Mouse (Mus musculus): ENCODE measurements at regions not wholly inside any gene's neighbourhood (a gene's known extent, or its start where the extent isn't known, plus 50 kb on each side); places are given as distances from the start of the nearest gene placed in this dataset.

- DNase-seq (ENCODE audit: extremely low spot score in 1 of 2, low spot score in 1 of 2): no peak
Observed at GRCm38 (mm10) chr8:103482033-103482720, 619.2 kb upstream of the Cdh5 start.

- DNase-seq (ENCODE audit: extremely low spot score in 1 of 2, low spot score in 1 of 2): no peak
Observed at GRCm38 (mm10) chr8:103485441-103485840, 616.0 kb upstream of the Cdh5 start.

- no peak for DNase-seq (ENCODE audit: extremely low spot score in 1 of 2, low spot score in 1 of 2)
Observed at GRCm38 (mm10) chr8:103489411-103489810, 612.0 kb upstream of the Cdh5 start.

GRCm38 (mm10) chr8:103492914-103493517 is 608.4 kb upstream of the Cdh5 start:
- no peak for DNase-seq (ENCODE audit: extremely low spot score in 1 of 2, low spot score in 1 of 2)

GRCm38 (mm10) chr8:103493932-103494493 is 607.4 kb upstream of the Cdh5 start:
- no peak for DNase-seq (ENCODE audit: extremely low spot score in 1 of 2, low spot score in 1 of 2)

GRCm38 (mm10) chr8:103494670-103495069 is 606.8 kb upstream of the Cdh5 start:
- DNase-seq (ENCODE audit: extremely low spot score in 1 of 2, low spot score in 1 of 2): no peak

GRCm38 (mm10) chr8:103501328-103501727 is 600.1 kb upstream of the Cdh5 start:
- no peak for DNase-seq (ENCODE audit: extremely low spot score in 1 of 2, low spot score in 1 of 2)

- DNase-seq (ENCODE audit: extremely low spot score in 1 of 2, low spot score in 1 of 2): no peak
Observed at GRCm38 (mm10) chr8:103502991-103503767, 598.2 kb upstream of the Cdh5 start.

- DNase-seq (ENCODE audit: extremely low spot score in 1 of 2, low spot score in 1 of 2): no peak
Observed at GRCm38 (mm10) chr8:103506334-103506733, 595.1 kb upstream of the Cdh5 start.

GRCm38 (mm10) chr8:103507068-103507467 is 594.4 kb upstream of the Cdh5 start:
- no peak for DNase-seq (ENCODE audit: extremely low spot score in 1 of 2, low spot score in 1 of 2)

- DNase-seq (ENCODE audit: extremely low spot score in 1 of 2, low spot score in 1 of 2): no peak
Observed at GRCm38 (mm10) chr8:103520141-103520866, 581.1 kb upstream of the Cdh5 start.

GRCm38 (mm10) chr8:103530903-103531302 is 570.5 kb upstream of the Cdh5 start:
- no peak for DNase-seq (ENCODE audit: extremely low spot score in 1 of 2, low spot score in 1 of 2)

- no peak for DNase-seq (ENCODE audit: extremely low spot score in 1 of 2, low spot score in 1 of 2)
Observed at GRCm38 (mm10) chr8:103534971-103535370, 566.5 kb upstream of the Cdh5 start.

- DNase-seq (ENCODE audit: extremely low spot score in 1 of 2, low spot score in 1 of 2): no peak
Observed at GRCm38 (mm10) chr8:103536856-103537255, 564.6 kb upstream of the Cdh5 start.

GRCm38 (mm10) chr8:103541954-103542353 is 559.5 kb upstream of the Cdh5 start:
- no peak for DNase-seq (ENCODE audit: extremely low spot score in 1 of 2, low spot score in 1 of 2)

- peak in 1 of 2 experiments; percentile 11 for DNase-seq (ENCODE audit: extremely low spot score in 1 of 2, low spot score in 1 of 2)
Observed at GRCm38 (mm10) chr8:103551916-103552535, 549.4 kb upstream of the Cdh5 start.

- DNase-seq (ENCODE audit: extremely low spot score in 1 of 2, low spot score in 1 of 2): no peak
Observed at GRCm38 (mm10) chr8:103561606-103562005, 539.8 kb upstream of the Cdh5 start.

- no peak for DNase-seq (ENCODE audit: extremely low spot score in 1 of 2, low spot score in 1 of 2)
Observed at GRCm38 (mm10) chr8:103570864-103571425, 530.5 kb upstream of the Cdh5 start.

- DNase-seq (ENCODE audit: extremely low spot score in 1 of 2, low spot score in 1 of 2): no peak
Observed at GRCm38 (mm10) chr8:103577147-103577546, 524.3 kb upstream of the Cdh5 start.

GRCm38 (mm10) chr8:103578006-103578405 is 523.4 kb upstream of the Cdh5 start:
- no peak for DNase-seq (ENCODE audit: extremely low spot score in 1 of 2, low spot score in 1 of 2)
